Mouse (Mus musculus) heart, postnatal 0 days (tissue): ENCODE measurements around the gene Nphs1.

Experiments
- CTCF ChIP-seq: IDR thresholded peaks from 2 replicates; pipeline ENCODE4 v1.5.1; 2016; ENCODE audit warnings: antibody characterized with exemption, control low read depth, low read depth
- EP300 ChIP-seq: IDR thresholded peaks from 2 replicates; pipeline ENCODE4 v1.6.1; 2016; ENCODE audit warnings: antibody characterized with exemption, low read depth

GRCm38 (mm10) chr7:30443696-30444095 is 14.4 kb upstream of the Nphs1 start:
- TF ChIP-seq CTCF = no peak
- TF ChIP-seq EP300 = no peak
